Mouse (Mus musculus): Measurements from ENCODE around the gene Ccdc59. TPM values are rescaled to one million over a fixed set of nuclear protein-coding genes. Genes with fewer than 3 reads are reported as not detected.
A peak's percentile ranks its signal among the peaks of the same experiment; 100 is the strongest.

Ccdc59 gene
- polyA plus RNA-seq, 1 experiment from 2014 or later: 48.5 TPM

DNA sequence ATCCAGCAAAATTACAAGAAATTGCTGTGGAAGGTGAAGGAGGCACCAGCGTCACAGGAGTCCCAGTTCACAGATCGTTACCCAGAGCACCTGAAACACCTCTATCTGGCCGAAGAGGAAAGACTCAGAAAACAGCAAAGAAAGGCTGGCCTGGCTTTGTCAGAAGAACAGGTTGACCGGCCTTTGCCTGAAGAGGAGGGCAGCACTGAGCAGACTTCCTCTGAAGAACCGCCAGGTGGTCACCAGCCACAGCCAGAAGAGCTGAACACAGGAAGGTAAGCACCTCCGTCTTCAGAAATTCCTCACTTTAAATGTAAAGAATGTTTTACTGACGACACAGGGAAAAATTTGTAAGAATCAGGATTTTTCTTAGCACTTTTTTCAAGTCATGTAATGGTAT lies 1.7 kb downstream of the Ccdc59 start:
- Histone ChIP-seq H3K4me2 (ENCODE audit: low read length) (peak overlapping the region; percentile 95; the same call in 1 of the 2 replicates), H3K27me3 (replicated peaks; ENCODE audit: control insufficient read depth, insufficient read depth, low read length) (no peaks in the 10 kb centered on the region), H3K27ac (ENCODE audit: low read length) (no peak overlapping the region), H3K36me3 (ENCODE audit: control insufficient read depth, insufficient read depth) (peaks cover 13% of the 10 kb centered on the region), H3K9me3 (ENCODE audit: control insufficient read depth, low read length) (no peaks in the 10 kb centered on the region), H3K4me1 (replicated peaks; ENCODE audit: control insufficient read depth, insufficient read depth, low read length) (peaks cover 18% of the 10 kb centered on the region), H3K9ac (replicated peaks; ENCODE audit: low read depth, low read length) (no peak overlapping the region), H3K4me3 (replicated peaks; ENCODE audit: low read length) (no peak overlapping the region)
- ATAC-seq: no peak
- 84% methylated on average over 7 of the region's 7 CpGs for WGBS

DNA sequence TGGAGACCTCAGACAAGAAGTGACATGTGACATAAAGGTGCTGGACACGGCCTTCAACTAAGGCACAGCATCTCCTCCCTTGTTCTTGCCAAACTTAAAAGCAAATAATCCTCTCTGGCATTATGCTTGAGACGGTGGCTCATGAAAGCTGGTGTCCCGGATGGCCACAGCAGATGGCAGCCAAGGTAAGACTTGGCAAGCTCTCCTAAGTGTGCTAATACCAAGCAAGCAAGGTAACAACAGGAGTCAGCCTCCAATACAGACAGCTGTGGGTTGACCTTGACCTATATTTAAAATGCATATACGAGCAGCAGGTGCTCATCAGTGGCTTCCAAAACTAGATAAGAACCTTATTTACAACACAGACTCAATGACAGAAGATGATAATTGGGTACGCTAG lies 9.4 kb downstream of the Ccdc59 start:
- no peak for ATAC-seq
- H3K27ac ChIP-seq (ENCODE audit: low read length): no peak overlapping the region

DNA sequence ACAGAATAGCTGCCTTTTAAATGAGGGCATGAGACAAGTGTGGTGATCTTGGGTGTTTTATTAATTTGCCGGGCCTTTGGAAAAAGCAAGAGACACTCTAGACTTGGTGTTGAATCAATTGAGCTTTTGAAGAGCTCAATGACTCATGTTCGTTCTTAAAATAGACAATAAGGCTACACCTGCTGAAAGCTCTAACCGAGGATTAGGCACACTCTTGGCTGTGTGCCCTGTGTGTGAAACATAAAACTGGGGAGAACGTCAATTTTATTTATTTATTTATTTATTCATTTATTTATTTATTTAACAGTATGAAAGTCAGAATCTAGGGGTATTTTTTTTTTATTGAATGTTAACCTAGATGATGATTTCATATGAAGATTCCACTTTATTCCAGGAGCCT lies 10.3 kb downstream of the Ccdc59 start:
- no peak overlapping the region for H3K9ac ChIP-seq (replicated peaks; ENCODE audit: low read depth, low read length)
- no peaks in the 10 kb centered on the region for H3K9me3 ChIP-seq (ENCODE audit: control insufficient read depth, low read length)
- H3K27me3 ChIP-seq (replicated peaks; ENCODE audit: control insufficient read depth, insufficient read depth, low read length): no peaks in the 10 kb centered on the region
- ATAC-seq: no peak
- no peak overlapping the region for H3K27ac ChIP-seq (ENCODE audit: low read length)
- H3K4me3 ChIP-seq (replicated peaks; ENCODE audit: low read length): no peak overlapping the region
- H3K36me3 ChIP-seq (ENCODE audit: control insufficient read depth, insufficient read depth): peaks cover 18% of the 10 kb centered on the region
- 55% methylated on average over 4 of the region's 4 CpGs for WGBS
- H3K4me1 ChIP-seq (replicated peaks; ENCODE audit: control insufficient read depth, insufficient read depth, low read length): no peaks in the 10 kb centered on the region
- H3K4me2 ChIP-seq (ENCODE audit: low read length): no peak overlapping the region

More for the DNA sequence above, 9.4 kb downstream of the Ccdc59 start:
- no peak overlapping the region for H3K4me2 ChIP-seq (ENCODE audit: low read length)
- 88% methylated on average over 5 of the region's 5 CpGs for WGBS
- H3K36me3 ChIP-seq (ENCODE audit: control insufficient read depth, insufficient read depth): peaks cover 21% of the 10 kb centered on the region
- no peaks in the 10 kb centered on the region for H3K27me3 ChIP-seq (replicated peaks; ENCODE audit: control insufficient read depth, insufficient read depth, low read length)
- H3K4me3 ChIP-seq (replicated peaks; ENCODE audit: low read length): no peak overlapping the region
- H3K9me3 ChIP-seq (ENCODE audit: control insufficient read depth, low read length): no peaks in the 10 kb centered on the region
- no peaks in the 10 kb centered on the region for H3K4me1 ChIP-seq (replicated peaks; ENCODE audit: control insufficient read depth, insufficient read depth, low read length)
- H3K9ac ChIP-seq (replicated peaks; ENCODE audit: low read depth, low read length): no peak overlapping the region

DNA sequence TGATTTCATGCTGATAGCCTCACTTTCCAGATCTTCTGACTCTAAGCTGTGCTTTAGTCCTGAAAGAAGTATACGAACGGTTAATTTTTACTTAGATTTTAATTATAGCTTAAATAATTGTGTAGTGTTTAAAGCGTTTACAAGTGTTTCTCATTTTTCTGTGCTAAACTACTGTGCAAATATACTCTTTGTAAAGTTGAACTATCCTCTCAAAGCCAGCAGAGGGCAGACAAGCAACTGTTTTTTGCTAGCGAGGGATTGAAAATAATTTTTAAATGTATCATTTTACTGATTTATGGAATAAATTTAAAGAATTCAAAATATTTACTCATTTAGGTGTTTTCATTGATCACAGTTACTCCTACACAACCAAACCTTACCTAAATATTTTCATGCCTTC lies 26.4 kb downstream of the Ccdc59 start:
- WGBS: 42% methylated on average over 4 of the region's 4 CpGs
- H3K4me1 ChIP-seq (replicated peaks; ENCODE audit: control insufficient read depth, insufficient read depth, low read length): no peaks in the 10 kb centered on the region
- no peak for ATAC-seq
- H3K4me2 ChIP-seq (ENCODE audit: low read length): no peak overlapping the region
- H3K9ac ChIP-seq (replicated peaks; ENCODE audit: low read depth, low read length): no peak overlapping the region
- H3K4me3 ChIP-seq (replicated peaks; ENCODE audit: low read length): no peak overlapping the region
- no peak overlapping the region for H3K27ac ChIP-seq (ENCODE audit: low read length)
- no peaks in the 10 kb centered on the region for H3K27me3 ChIP-seq (replicated peaks; ENCODE audit: control insufficient read depth, insufficient read depth, low read length)
- no peaks in the 10 kb centered on the region for H3K36me3 ChIP-seq (ENCODE audit: control insufficient read depth, insufficient read depth)
- no peaks in the 10 kb centered on the region for H3K9me3 ChIP-seq (ENCODE audit: control insufficient read depth, low read length)

Other genes with a start within 250 kb of the Ccdc59 start
- gene Mettl25, start 313 bp downstream of the Ccdc59 start, polyA plus RNA-seq (2015; fragmentation: Nextera tagmentation; extraction: Ambion mirVana): 13.4 and 13.7 TPM in 2 replicates

Data from forebrain, embryonic 16.5 days (tissue).